Mouse (Mus musculus): ENCODE results near the gene Tbc1d4. TPM values are rescaled to one million over a fixed set of nuclear protein-coding genes. Genes with fewer than 3 reads are reported as not detected.

The Tbc1d4 gene
- polyA plus RNA-seq, 1 experiment: not detected

DNA sequence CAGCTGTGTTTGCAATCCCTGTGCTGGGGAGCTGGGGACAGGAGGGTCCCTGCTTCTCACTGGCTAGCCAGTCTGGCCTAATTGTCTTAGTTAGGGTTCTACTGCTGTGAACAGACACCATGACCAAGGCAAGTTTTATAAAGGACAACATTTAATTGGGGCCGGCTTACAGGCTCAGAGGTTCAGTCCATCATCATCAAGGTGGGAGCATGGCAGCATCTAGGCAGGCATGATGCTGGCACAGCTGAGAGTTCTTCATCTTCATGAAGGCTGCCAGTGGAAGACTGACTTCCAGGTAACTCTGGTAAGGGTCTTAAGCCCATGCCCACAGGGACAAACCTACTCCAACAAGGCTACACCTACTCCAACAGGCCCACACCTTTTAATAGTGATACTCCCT is 109.2 kb downstream of the Tbc1d4 start:
- TF ChIP-seq GATA1 (IDR thresholded peaks at IDR 0.05; ENCODE audit: low read length): no peak

DNA sequence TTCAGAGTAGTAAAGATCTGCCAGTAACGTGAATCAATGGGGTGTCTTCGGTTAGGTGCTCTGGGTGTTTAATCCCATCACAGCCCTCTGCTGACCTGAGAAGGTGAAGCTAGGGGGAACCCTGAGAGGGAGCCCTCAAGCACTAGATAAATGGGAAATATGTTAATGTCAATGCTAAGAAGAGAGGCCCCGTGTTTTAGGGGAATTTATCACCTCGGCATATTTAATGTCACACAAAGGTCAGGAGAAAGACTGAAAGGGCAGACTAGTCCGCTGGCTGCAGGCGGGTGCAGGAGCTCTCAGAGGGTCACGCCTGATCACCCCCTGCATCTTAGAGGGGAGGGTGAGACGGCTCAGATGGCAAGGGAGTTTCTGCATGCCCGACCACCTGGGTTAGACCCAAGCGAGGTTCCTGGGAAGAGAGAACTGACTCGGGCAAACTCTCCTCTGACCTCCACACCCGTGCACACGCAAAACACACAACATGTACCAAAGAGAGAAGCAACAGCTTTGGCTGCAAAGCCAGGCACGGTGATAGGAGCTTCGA is 120.7 kb downstream of the Tbc1d4 start:
- no peak for TF ChIP-seq GATA1 (IDR thresholded peaks at IDR 0.05; ENCODE audit: low read length)

DNA sequence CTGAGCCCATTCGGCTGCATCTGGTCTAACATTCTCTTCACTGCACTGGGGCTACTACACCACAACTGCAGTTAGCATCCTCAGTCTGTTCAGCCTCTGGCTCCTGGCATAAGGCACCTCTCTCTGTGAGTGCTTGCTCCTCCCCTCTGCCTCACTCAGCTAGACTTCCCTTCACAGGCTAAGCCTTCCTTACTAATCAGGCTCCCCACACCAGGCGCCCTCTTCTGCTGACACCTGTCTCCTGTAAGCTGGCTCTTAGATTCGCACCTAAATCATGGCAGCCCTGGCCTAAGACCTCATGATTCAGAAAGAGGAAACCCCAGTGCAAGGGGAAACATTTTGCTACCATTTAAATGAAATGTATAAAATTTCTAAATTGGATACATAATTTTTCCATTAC is 122.4 kb downstream of the Tbc1d4 start:
- TF ChIP-seq GATA1 (IDR thresholded peaks at IDR 0.05; ENCODE audit: low read length): no peak

DNA sequence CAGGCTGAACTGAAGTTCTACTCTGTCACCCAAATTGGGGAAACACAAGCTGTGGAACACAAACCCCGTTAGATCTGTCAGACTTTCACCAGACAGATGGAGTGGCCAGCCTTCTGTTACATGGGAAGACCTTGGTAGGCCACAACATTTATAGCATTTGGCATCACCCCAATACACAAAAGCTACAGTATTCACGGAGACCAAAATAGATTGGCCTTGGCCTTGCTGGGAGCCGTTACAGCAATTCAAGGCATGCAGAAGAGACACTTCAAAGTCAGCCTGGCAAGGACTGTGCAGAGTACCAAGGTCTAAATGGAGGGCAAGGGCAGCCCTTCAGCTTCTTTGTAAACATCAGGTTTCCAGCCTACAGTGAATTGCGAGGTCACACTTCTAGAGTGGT is 125.8 kb downstream of the Tbc1d4 start:
- no peak for TF ChIP-seq GATA1 (IDR thresholded peaks at IDR 0.05; ENCODE audit: low read length)

DNA sequence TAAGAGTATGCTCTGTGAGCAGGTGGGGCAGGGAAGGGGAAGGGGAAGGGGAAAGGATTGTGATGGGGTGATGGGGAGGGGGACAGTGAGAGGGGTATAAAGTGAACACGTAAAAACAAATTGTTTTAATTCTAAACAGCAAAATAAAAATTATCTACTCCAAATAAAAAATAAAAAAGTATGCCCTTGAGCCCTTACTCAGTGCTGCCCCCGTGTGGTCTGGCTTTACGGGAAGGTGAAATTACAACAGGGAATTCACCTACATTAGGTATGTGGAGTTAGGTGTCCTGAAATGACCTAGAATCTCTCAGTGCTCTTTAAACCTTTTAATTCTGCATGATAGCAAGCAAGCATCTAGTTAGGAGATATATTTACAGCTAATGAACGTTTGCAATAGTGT is 126.7 kb downstream of the Tbc1d4 start:
- no peak for TF ChIP-seq GATA1 (IDR thresholded peaks at IDR 0.05; ENCODE audit: low read length)

DNA sequence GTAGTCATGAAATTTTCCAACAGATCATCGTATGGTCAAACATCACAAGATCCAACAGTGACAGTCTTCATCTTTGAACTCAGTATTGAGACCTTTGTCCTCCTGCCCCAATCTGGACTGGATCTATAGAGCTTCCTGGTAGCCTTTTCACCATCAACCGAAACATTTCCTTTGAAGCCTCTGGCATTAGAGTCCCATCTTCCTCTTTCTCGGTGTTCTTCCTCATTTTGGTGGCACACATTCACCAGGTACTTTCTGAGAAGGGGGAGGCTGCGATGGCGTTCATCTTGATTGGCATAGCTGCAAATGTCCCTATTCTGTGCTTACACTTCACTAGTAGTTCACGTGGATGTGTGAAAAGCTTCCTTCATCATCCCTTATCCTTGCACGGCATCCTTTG is 127.8 kb downstream of the Tbc1d4 start:
- TF ChIP-seq GATA1 (IDR thresholded peaks at IDR 0.05; ENCODE audit: low read length): no peak

DNA sequence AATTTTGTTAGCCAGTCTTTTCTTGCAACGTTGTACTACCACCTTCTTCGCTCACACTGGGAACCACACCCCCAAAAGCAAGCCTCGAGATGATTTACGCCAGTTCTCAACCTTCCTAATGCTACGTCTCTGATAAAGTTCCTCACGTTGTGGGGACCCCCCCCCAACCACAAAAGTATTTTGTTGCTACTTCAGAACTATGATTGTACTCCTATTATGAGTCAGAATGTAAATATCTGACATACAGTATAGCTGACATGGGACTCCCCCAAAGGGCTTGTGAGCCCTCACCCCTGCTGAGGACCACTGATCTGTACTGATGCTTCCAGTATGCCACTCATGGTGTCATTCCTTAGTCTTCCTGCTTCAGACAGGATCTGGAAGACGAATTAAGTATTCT is 128.4 kb downstream of the Tbc1d4 start:
- TF ChIP-seq GATA1 (IDR thresholded peaks at IDR 0.05; ENCODE audit: low read length): no peak

DNA sequence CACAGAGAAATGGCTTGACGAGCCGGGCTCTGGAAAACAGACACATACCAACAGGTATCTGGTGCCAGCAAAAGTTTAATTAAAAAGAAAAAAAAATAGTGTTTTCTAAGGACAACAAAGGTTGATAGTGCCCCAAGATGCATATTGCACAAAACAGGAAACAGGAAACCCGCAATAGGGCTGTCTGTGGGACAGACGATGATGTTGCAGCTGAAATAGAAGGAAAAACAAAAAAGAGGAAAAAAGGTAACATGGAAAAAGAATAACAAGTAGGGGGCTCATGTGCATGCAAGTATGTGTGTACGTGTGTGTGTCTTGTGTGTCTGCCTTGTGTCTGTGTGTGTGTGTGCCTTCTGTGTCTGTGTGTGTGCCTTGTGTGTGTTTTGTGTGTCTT is 131.2 kb downstream of the Tbc1d4 start:
- TF ChIP-seq GATA1 (IDR thresholded peaks at IDR 0.05; ENCODE audit: low read length): no peak

DNA sequence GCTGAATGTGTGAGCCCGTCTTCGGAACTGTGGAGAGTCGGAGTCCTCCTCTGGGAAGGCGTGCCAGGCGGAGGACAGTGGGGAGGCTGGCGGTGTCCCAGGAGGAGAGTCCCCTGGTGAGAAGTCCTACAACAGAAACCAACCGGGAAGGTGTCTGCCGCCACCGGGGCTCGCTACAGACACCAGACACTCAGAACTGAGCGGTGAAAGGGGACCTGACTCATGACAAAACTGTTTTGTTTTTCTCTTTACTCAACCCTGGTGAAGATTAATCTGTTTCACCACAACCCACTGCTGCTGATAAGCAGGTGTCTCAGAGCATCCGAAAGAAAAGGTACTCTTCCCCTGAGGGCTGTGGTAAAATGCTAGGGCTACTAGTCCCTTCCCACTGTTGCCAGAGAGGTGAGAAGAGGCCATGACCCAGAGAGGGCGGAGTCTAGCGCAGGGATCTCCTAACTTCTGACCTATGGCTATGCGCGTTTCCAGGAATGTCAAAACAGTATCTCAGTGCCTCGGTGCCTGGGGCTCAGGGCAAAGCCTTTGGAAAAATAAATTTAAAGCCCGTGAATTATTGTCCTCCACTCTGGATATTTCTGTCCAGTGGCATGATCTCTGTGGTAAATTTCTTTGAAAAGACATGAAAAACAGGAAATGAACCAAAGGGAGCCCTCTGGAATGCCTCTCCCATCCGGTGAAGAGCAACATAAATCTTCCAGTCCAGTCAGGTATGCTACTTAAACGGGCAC is 131.7 kb downstream of the Tbc1d4 start:
- TF ChIP-seq GATA1 (IDR thresholded peaks at IDR 0.05; ENCODE audit: low read length): no peak

DNA sequence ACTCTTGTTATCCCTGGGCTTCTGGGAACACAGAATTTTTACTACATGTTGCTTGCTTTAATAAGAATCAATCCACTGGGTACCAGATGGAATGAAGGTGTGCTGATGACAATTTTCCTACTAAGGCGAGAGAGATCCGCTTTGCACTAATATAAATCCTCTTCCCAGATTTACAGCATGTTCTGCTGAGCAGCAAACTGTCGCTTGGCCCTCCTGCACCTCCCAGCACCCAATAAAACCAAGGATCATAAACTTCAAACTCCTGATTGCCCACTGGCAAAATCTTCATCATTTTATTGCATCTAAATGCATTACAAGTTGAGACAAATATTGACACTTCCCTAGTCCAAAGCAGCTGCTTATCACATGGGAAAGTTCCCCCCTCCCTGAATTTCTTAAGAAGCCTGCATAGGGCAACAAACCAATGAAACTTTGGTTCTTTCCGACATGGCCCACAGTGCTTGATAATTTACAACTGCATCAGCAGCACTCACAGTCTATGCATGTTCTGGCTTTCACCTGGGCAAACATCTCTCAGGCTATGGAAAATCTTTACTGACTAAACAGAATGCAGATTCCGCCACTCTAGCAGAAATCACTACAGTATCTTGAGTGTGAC is 139.4 kb downstream of the Tbc1d4 start:
- no peak for TF ChIP-seq GATA1 (IDR thresholded peaks at IDR 0.05; ENCODE audit: low read length)

DNA sequence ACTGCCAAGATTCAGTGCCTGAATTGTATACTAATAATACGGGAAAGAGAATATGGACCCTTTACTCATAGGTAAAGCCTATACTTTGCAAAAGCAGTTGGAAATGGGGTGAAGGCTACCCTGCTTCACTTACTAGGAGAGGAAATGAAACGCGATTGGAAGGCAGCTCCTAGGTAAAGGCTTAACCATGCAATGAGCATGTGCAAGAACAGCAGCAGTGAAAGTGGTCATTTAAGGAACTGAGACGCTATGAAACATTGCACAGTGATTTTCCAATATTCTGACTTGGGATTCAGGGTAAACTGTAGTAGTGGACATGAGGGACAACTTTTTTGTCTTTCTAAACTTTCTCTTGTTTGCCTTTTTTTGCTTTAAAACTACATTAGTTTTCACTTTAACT is 140.8 kb downstream of the Tbc1d4 start:
- TF ChIP-seq GATA1 (IDR thresholded peaks at IDR 0.05; ENCODE audit: low read length): no peak

DNA sequence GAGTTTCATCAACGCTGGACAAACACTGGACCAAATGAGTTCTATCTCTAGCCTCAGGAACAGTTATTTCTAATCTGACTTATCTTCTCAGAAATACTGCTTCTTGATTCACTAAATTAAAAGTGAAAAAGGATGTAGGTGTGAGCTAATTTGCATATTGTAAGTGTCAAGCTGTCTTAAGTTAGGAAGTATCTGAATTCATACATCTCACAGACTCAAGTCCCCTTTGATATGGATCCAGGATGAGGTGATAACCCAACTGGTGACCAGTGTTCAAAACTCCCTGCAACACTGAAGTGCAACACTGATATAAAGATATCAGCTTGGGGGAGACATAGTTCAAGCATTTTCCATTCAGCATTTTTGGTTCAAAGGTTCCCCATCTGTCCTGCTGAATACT is 141.5 kb downstream of the Tbc1d4 start:
- TF ChIP-seq GATA1 (IDR thresholded peaks at IDR 0.05; ENCODE audit: low read length): no peak

DNA sequence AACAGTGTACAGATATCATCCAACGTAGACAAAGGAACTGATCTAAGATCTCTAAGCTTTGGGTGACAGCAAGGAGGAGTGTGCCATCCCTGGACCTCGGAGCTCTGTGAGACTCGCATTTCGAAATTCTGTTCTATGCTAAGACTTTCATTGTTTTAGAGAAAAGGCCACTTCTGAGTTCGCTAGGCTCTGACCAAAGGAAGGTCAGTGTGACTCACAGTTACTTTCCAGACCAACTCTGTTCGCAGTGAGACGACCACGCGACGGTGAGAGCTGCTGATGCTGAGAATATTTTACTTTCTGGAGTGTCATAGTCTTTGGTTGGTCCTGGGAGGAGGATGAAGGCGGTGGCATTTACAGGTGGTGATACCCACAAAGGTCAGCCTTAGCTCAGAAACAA is 142.5 kb downstream of the Tbc1d4 start:
- TF ChIP-seq GATA1 (IDR thresholded peaks at IDR 0.05; ENCODE audit: low read length): no peak

DNA sequence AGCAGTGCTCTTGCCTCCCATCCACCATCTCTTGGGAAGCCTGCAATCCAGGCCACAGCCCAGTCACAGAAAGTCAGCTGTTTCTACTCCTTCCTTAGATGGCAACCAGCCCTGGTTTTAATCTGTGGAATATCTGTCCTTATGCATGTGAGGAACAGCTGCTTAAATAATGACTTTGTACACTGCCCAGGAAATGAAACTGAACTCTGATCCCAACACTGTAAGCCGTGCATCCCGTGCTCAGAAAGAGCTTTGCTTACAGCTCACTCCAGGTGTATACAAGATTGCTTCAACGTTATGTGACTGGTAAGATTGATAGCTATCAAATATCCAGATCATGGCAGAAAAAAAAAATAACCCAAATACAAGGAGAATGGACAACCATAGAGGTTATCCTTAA is 143.1 kb downstream of the Tbc1d4 start:
- TF ChIP-seq GATA1 (IDR thresholded peaks at IDR 0.05; ENCODE audit: low read length): no peak

DNA sequence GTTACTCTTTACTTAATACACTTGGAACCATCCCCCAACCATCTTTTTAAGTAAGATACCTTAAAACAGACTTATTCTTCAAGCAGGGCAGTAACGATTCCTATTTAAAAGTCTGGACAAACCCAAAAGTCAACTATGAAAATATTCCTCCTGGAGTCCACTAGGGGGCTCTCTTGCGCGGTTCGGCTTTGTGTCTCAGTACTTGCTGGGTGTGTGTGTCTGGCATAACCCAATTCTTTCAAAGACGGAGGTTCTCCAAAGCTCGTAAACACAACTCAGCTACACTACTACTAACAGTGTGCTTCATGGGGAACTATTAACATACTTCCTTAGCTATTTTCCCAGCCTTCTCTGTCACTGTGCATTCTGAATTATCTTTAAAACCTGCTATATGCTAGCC is 148.2 kb downstream of the Tbc1d4 start:
- TF ChIP-seq GATA1 (IDR thresholded peaks at IDR 0.05; ENCODE audit: low read length): no peak

DNA sequence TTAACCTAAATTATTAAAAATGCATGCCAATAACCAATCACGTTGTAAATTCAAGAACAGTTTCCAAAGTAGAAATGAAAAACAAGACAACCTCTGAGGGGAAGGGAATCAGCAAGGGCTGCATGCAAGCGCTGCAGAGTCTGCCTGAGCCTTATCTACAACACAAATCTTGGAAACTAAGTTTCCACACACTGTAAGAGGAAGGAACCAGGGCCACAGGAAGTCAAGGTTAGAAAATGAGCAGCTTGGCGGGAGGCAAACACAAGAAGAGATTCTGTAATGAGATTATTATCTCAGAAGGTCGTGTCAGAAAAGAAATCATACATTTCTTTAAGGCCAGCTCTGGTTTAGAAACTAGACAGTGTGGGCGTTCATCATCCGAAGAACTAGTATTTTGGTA is 156.1 kb downstream of the Tbc1d4 start:
- TF ChIP-seq GATA1 (IDR thresholded peaks at IDR 0.05; ENCODE audit: low read length): no peak

DNA sequence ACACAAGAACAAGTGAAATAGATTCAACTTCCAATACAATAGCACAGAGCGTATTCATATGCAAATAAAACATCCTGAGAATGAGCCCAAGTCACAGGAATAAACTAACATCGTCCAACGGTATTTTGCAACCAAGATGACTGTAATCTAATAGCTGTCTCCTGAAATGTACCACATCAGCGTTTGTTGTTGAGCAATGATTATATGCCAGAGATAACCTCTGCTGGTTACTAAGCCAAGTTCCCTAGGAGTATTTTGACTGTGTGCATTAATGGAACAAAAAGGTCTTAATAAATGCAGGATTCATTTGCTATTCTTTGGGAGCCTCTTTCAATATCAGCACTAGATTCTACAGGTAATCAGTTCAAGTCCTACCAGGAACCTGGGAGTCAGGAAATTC is 161.1 kb downstream of the Tbc1d4 start:
- TF ChIP-seq GATA1 (IDR thresholded peaks at IDR 0.05; ENCODE audit: low read length): no peak

All from G1E-ER4 (cell line).